Mouse (Mus musculus): Measurements from ENCODE around the gene Pla2g10. TPM values are rescaled to one million over a fixed set of nuclear protein-coding genes. Genes with fewer than 3 reads are reported as not detected.
"Not testable (repeated sequence)": the region's sequence is repeated elsewhere in the genome, so short reads cannot be mapped to it uniquely, and the experiment has no call there.

The Pla2g10 gene
- total RNA-seq, 4 experiments from 2014 or later = not detected

GRCm38 (mm10) chr16:13729428-13729827, 1.4 kb downstream of the Pla2g10 start:
- DNase-seq (ENCODE audit: low spot score in 2 of 2) = no peak

- no peak for DNase-seq (ENCODE audit: low spot score in 2 of 2)
Observed at GRCm38 (mm10) chr16:13727811-13728335, 2.9 kb downstream of the Pla2g10 start.

- DNase-seq (ENCODE audit: low spot score in 2 of 2) = no peak
Observed at GRCm38 (mm10) chr16:13722937-13723336, 7.8 kb downstream of the Pla2g10 start.

- DNase-seq (ENCODE audit: low spot score in 2 of 2) = no peak
Observed at GRCm38 (mm10) chr16:13716821-13717553, 13.8 kb downstream of the Pla2g10 start.

- DNase-seq (ENCODE audit: low spot score in 2 of 2) = no peak
Observed at GRCm38 (mm10) chr16:13714910-13715309, 15.9 kb downstream of the Pla2g10 start.

- no peak for DNase-seq (ENCODE audit: low spot score in 2 of 2)
Observed at GRCm38 (mm10) chr16:13704676-13705075, 26.1 kb downstream of the Pla2g10 start.

GRCm38 (mm10) chr16:13702184-13702583, 28.6 kb downstream of the Pla2g10 start:
- DNase-seq (ENCODE audit: low spot score in 2 of 2) = peak in 1 of 2 experiments; percentile 10

- DNase-seq (ENCODE audit: low spot score in 2 of 2) = no peak
Observed at GRCm38 (mm10) chr16:13698998-13699397, 31.8 kb downstream of the Pla2g10 start.

- no peak for DNase-seq (ENCODE audit: low spot score in 2 of 2)
Observed at GRCm38 (mm10) chr16:13678601-13679319, 52.0 kb downstream of the Pla2g10 start.

GRCm38 (mm10) chr16:13674511-13674910, 56.3 kb downstream of the Pla2g10 start:
- no peak for DNase-seq (ENCODE audit: low spot score in 2 of 2)

GRCm38 (mm10) chr16:13673114-13673513, 57.7 kb downstream of the Pla2g10 start:
- no peak for DNase-seq (ENCODE audit: low spot score in 2 of 2)

GRCm38 (mm10) chr16:13672386-13672898, 58.3 kb downstream of the Pla2g10 start:
- peak in 1 of 2 experiments; percentile 12 for DNase-seq (ENCODE audit: low spot score in 2 of 2)

- DNase-seq (ENCODE audit: low spot score in 2 of 2) = peak; percentile 86 to 87
Observed at GRCm38 (mm10) chr16:13671685-13672385, 58.9 kb downstream of the Pla2g10 start, which contains the start of the genes Bfar and 3110001I22Rik. TSS of gene Bfar (plus strand) at chr16:13671858. TSS of gene 3110001I22Rik (plus strand) at chr16:13671929.

GRCm38 (mm10) chr16:13670896-13671295, 59.9 kb downstream of the Pla2g10 start:
- not testable (repeated sequence) for DNase-seq (ENCODE audit: low spot score in 2 of 2)

- no peak for DNase-seq (ENCODE audit: low spot score in 2 of 2)
Observed at GRCm38 (mm10) chr16:13669282-13669681, 61.5 kb downstream of the Pla2g10 start.

GRCm38 (mm10) chr16:13668402-13669108, 62.2 kb downstream of the Pla2g10 start:
- no peak for DNase-seq (ENCODE audit: low spot score in 2 of 2)

GRCm38 (mm10) chr16:13667878-13668343, 62.9 kb downstream of the Pla2g10 start, which contains the start of gene Parn:
TSS of gene Parn (minus strand) at chr16:13668170.
- DNase-seq (ENCODE audit: low spot score in 2 of 2) = peak; percentile 92 to 95
